Mouse (Mus musculus): Measurements from ENCODE around the gene Capn6.

- no peak for TF ChIP-seq CTCF (IDR thresholded peaks at IDR 0.05; ENCODE audit: low read depth)
- no peak for TF ChIP-seq EP300 (optimal IDR thresholded peaks at IDR 0.05)
Observed at GRCm38 (mm10) chrX:143762556-143762955, 64.7 kb downstream of the Capn6 start.

Measured in stomach, postnatal 0 days (tissue).